Mouse (Mus musculus) cerebellum, adult 9-11 months (tissue): ENCODE data around the gene Fam78a.

Experiments used
- DNase-seq: peaks from one replicate; pipeline ENCODE4 v3.0.0; 2022

The Fam78a gene

DNA sequence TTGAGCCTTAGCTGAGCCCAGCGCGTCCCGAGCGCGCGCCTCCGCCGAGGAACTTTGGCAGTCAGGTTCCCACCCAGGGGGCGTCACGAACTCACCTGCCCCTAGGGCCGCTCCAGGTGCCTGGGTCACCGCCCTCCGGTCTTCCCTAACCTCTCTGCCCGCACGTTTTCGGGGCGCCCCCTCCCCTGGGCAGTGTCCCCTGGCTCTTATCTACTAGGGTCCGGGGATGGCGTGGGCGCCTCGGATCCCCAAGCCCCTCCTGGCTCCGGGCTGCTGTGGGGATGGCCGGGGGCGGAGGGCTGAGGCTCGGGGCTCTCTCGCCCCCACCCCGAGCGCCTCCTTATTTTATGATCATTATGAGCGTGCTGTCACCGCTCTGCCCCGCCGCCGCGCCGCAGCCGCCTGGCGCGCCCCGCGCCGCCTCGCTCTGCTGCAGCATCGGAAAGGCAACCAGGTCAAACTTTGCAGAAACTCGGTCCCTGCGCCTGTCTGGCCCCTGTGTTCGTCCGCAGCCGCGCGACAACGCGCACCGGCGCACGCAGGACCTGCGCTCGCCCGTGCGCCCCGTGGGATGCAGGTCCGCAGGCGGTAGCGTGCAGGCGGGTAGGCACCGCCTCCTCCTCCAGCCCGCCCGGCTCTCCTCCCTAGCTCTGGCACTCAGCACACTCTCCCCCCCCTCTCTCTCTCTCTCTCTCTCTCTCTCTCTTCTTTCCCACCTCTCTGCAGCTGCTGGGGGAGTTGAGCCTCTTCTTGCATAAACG is at the start of gene Fam78a:
Gene Fam78a (minus strand): TSS at position 747 of the 761 bp plus-strand sequence.
- no peak for DNase-seq

DNA sequence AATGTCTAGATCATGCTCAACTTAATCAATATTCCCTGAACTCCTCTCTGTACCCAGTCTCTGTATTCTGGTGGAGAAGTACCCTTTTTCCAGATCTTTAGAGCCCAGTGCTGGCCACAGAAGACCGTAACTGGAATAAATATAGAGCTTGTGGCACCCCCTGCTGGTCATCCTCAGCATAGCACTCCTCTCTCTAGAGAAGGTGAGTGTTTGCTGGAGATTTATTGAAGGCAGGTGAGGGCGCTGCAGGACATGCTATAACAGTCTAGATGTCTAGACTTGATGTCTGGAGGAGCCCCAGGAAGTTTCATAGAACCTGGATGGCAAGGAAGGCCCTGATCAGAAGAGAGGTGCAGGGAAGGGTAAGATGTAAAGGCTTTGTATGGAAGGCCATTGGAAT is 49.4 kb upstream of the Fam78a start:
- peak; percentile 93 for DNase-seq

- DNase-seq, result peak; percentile 59
These were observed 47.9 kb upstream of the Fam78a start for GRCm38 (mm10) chr2:32132567-32132992.

DNA sequence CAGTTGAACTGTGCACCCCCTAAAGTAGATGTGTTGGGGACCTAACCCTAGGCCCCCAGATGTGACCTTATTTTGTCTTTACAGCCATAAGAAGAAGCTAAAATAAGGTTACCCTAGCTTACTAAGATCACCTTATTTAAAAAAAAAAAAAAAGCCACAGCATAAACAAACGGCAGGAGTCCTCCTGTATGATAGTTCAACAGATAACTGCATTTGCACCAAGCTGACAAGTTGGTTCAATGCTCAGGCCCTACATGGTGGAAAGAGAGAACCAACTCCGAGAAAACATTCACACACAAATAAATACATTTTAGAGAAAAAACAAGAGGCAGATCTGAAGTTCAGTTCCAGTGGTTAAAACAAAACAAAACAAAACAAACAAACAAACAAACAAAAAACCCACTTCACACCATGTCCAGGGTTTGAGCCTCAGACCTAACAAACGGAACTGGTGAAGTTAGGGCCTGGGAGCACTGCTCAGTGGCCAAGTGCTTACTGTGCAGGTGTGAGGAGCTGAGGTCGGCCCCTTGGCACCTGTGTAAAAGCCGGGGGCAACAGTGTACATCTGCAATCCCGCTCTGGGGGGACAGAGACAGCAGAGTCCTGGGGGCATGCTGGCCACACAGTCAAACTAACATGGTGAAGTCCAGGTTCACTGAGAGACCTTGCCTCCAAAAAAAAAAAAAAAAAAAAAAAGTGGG is 47.4 kb upstream of the Fam78a start:
- DNase-seq, result no peak

DNA sequence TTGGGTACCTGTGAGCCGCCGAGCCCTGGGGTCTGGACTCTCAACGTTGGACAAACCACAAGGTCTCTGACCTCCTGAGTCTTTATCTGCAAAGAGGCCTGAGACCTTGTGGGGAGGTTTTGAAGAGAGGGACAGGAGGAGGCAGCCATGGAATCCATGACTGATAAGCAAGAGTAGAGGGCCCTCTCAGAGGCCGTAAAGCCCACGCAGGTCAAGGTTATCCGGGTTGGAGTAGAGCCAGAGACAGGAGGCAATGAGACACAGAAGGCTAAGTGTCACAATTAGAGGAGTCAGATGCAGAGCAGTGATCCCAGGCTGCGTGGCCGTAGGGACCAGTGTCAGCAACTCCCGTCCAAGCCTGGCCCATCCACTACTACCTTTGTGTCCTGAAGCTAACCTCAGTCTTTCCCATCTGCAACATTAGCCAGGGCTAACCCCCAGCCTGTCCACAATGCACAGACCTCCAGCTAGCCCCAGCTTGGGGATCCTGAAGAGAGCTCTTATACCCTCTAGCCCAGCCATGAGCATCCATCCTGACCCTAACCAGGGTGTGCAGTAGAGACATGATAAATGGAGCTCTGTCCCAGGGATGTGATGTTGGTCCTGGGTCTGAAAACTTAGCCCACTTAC is 46.7 kb upstream of the Fam78a start:
- DNase-seq, result no peak

DNA sequence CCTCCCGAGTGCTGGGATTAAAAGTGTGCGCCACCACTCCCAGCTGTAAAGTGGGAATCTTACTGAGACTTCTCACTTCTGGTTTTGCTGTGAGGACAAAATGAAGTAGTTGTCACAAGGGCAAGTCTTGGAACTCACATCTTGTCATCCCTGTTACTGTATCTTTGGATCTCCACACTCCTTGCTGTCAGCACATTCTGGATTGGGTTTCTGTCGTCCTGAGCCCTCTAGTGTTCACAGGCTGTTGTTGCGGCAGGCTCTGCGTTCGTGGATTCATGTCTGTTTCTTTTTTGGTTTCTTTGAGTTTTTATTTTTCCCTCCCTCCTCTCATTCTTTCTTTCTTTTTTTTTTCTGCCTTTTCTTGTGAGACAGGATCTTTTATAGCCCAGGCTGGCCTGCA is 45.8 kb upstream of the Fam78a start:
- no peak for DNase-seq

- no peak for DNase-seq
These were observed 44.9 kb upstream of the Fam78a start for GRCm38 (mm10) chr2:32129383-32130074.

- DNase-seq, result no peak
These were observed 43.8 kb upstream of the Fam78a start for GRCm38 (mm10) chr2:32128536-32128841.

- no peak for DNase-seq
These were observed 43.2 kb upstream of the Fam78a start for GRCm38 (mm10) chr2:32127653-32128535.

- no peak for DNase-seq
These were observed 37.1 kb upstream of the Fam78a start for GRCm38 (mm10) chr2:32121785-32122184.

GRCm38 (mm10) chr2:32121150-32121549 is 36.5 kb upstream of the Fam78a start:
- no peak for DNase-seq

GRCm38 (mm10) chr2:32119802-32120750 is 35.4 kb upstream of the Fam78a start:
- DNase-seq, result no peak

GRCm38 (mm10) chr2:32115851-32116268 is 31.2 kb upstream of the Fam78a start:
- DNase-seq, result no peak

DNA sequence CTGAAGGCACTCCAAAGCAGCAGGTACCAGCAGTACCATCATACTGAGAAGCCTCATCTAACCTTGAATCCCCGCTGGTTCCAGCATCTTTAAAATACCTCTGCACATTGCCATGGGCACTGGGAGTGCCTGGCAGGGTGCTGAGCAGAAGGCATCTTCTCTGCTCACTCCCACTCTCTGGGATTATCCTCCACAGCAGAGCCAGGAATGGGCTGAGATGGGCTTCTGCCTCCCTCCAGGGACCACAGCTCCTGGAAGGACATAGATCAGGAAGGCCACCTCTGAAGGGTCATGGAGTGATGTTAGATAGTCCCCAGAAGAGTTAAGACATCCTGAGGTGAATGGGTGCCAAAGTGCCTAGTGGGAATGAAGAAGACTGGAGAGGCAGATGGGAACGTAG is 27.9 kb upstream of the Fam78a start:
- no peak for DNase-seq

DNA sequence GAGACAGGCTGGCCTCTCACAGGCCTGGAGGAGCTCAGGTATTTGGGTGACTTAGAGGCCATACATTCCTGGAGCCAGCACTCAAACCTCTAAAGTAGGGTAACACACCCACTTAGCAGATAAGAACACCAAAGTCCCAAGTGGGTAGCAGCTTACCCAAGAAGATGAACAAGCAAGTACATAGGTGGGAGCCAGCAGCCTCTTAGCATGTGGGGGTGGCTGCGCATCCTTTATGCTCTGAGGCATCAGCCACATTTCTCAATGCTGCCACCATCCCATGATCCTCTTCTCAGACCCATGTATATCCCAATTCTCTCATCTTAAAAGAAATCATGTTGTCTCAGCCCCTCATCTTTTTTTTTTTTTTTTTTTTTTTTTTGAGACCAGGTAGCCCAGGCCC is 26.6 kb upstream of the Fam78a start:
- DNase-seq, result no peak

DNA sequence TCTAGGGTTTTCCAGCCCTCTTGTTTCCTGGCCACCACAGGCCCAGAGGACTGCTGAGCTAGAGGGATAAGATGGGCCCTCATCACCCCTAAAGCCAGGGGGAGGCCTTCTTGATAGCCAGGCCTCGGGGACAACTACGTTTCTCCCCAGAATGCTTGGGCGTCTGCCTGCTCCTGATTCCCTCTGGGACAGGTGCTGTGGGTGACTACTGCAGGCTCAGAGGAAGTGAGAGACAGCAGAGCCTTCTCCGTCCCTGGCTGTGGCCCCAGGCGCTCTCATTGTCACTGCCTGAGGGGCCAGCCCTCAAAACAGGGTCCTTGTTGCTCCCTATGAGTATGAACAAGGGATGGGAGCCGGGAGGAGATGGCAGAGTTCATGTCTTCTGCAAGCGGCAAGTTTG is 21.3 kb upstream of the Fam78a start:
- no peak for DNase-seq

DNA sequence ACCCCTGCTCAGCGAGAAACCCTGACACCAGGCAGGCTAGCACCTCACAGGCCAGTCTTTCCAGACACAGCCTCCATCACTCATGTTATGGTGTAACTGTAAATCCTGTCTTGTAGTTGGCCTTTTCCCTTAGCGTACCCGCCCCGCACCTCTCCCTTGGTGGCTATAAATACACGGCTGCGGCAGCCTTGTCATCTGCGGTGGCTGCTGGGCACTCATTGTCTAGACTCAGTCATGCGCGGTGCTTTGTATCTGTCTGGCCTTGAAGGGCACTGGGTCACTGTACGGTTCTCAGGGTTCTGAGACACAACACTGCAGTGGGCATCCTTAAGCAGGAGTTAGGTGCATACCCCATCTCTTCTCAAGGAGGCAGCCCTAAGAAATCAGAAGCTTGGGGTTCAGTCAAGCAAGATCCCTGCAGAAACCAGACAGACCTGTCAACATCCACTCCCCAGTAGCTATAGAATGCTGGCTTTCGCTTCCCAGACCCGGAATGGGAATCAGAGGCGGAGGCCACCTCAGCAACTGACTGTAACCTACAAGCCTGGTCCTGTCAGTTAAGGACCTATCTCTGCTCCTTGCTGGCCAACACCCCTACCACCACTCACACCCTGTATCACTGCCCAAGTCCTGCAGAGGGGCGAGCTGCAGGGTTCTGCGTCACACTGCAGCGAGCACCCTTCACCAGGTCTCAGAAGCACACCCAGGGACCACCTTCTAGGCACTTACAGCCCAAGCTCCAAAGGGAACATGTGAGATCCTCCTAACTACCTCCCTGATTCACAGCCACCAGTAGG is 20.7 kb upstream of the Fam78a start:
- DNase-seq, result no peak

- no peak for DNase-seq
These were observed 19.5 kb upstream of the Fam78a start for GRCm38 (mm10) chr2:32104122-32104521.

- no peak for DNase-seq
These were observed 18.9 kb upstream of the Fam78a start for GRCm38 (mm10) chr2:32103557-32103956.

DNA sequence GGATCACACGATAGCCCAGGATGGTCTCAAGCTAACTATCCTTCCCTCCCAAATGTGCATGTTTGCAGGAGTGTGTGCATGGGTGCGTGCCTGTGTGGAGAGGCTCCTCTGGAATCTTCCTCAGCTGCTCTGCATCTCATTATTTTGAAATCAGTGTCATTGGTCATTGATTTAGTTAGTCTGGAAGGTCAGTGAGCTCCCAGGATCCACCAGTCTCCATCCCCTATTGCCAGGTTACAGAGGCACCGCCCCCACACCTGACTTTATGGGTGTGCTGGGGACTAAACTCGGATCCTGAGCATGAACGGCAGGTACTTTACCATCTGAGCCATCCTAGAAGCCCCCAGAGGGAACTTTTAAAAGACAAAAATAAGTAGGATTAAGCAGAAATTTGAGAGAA is 18.3 kb upstream of the Fam78a start:
- DNase-seq, result no peak

DNA sequence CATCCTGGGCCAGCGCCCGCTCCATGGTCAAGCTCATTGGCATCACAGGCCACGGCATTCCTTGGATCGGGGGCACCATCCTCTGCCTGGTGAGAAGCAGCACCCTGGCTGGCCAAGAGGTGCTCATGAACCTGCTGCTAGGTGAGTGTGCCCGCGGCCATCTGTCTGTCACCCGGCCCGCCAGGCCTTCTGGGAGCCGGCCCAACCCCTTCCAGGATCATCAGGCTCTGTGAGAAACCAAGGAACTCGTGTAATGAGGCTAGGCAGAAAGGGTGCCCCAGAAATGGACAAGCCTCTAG is 11.4 kb upstream of the Fam78a start:
- peak; percentile 83 for DNase-seq
